Mouse (Mus musculus): ENCODE measurements at regions not wholly inside any gene's neighbourhood (a gene's known extent, or its start where the extent isn't known, plus 50 kb on each side); places are given as distances from the start of the nearest gene placed in this dataset.

GRCm38 (mm10) chr2:128296897-128297296 lies 171.1 kb downstream of the Bcl2l11 start:
- dilution Hi-C loops (cut with MboI; ENCODE audit: extremely low pct_ligation_motif_present, extremely low pct_unique_long_range_greater_than_20kb, low sequenced_read_pairs): no loop called here
- Histone ChIP-seq H3K4me2 (ENCODE audit: insufficient read depth, low read depth, poor library complexity, severe bottlenecking) (no peak overlapping the region), H3K79me2 (replicated peaks; ENCODE audit: control insufficient read depth, extremely low read depth, insufficient read depth, poor library complexity, severe bottlenecking) (no peaks in the 10 kb centered on the region), H3K36me3 (replicated peaks in 1 of 2; ENCODE audit: control insufficient read depth in 1 of 2, insufficient read depth in 1 of 2, low read length in 1 of 2) (no peaks in the 10 kb centered on the region), H3K9ac (ENCODE audit: insufficient read depth, low read depth) (no peak overlapping the region), H3K27ac (ENCODE audit: insufficient read depth, low read depth) (no peak overlapping the region), H3K4me1 (ENCODE audit: control insufficient read depth in 1 of 2, insufficient read depth in 2 of 2) (peaks cover 25 to 65% of the 10 kb centered on the region in 2 experiments), H3K27me3 (replicated peaks) (no peaks in the 10 kb centered on the region), H3K4me3 (replicated peaks in 1 of 3; ENCODE audit: low read depth in 2 of 3, low read length in 2 of 3, poor library complexity in 1 of 3) (no peak overlapping the region), H3K9me3 (replicated peaks; ENCODE audit: low read length) (peaks cover 9% of the 10 kb centered on the region)
- peak; percentile 74 for DNase-seq (ENCODE audit: extremely low read depth)
- TF ChIP-seq MAZ (IDR thresholded peaks at IDR 0.05; ENCODE audit: low read depth, low read length): 0 out of 2 replicates have a peak, but pooled peaks have one; percentile 22
- no peak for TF ChIP-seq RCOR1 (conservative IDR thresholded peaks at IDR 0.05; ENCODE audit: low read depth, low read length)
- TF ChIP-seq USF1 (IDR thresholded peaks at IDR 0.05; ENCODE audit: low read depth, low read length): no peak
- peak; percentile 15; the same call in 1 of the 2 replicates for TF ChIP-seq TCF12 (IDR thresholded peaks at IDR 0.05; ENCODE audit: low read depth, low read length)
- TF ChIP-seq EP300 (IDR thresholded peaks at IDR 0.05; ENCODE audit: low read length): peak; percentile 43; the same call in 1 of the 2 replicates
- no peak for TF ChIP-seq NRF1 (IDR thresholded peaks at IDR 0.05; ENCODE audit: low read depth, low read length)
- no peak for TF ChIP-seq CHD1 (IDR thresholded peaks at IDR 0.05; ENCODE audit: low read depth, low read length)
- no peak for TF ChIP-seq PAX5 (IDR thresholded peaks at IDR 0.05; ENCODE audit: low read length)
- TF ChIP-seq MEF2A (IDR thresholded peaks at IDR 0.05; ENCODE audit: borderline replicate concordance, low read depth, low read length): no peak
- no peak for TF ChIP-seq GABPA (IDR thresholded peaks at IDR 0.05; ENCODE audit: insufficient replicate concordance, low read depth, low read length)
- TF ChIP-seq POLR2A (IDR thresholded peaks at IDR 0.05; ENCODE audit: low read depth, low read length): no peak
- TF ChIP-seq NELFE (IDR thresholded peaks at IDR 0.05; ENCODE audit: low read depth, low read length): no peak
- TF ChIP-seq SIN3A (IDR thresholded peaks at IDR 0.05; ENCODE audit: low read length): no peak
- no peak for TF ChIP-seq MAFK (IDR thresholded peaks at IDR 0.05; ENCODE audit: insufficient replicate concordance, low read length)
- no peak for TF ChIP-seq TBP (conservative IDR thresholded peaks at IDR 0.05; ENCODE audit: low read depth, low read length)
- no peak for TF ChIP-seq ZNF384 (IDR thresholded peaks at IDR 0.05; ENCODE audit: low read depth, low read length)
- TF ChIP-seq E2F4 (IDR thresholded peaks at IDR 0.05; ENCODE audit: insufficient replicate concordance, low read depth, low read length): no peak
- TF ChIP-seq HCFC1 (IDR thresholded peaks at IDR 0.05; ENCODE audit: low read depth, low read length): no peak
- TF ChIP-seq ELF1 (IDR thresholded peaks at IDR 0.05; ENCODE audit: low read depth, low read length): peak; percentile 45
- TF ChIP-seq ETS1 (conservative IDR thresholded peaks at IDR 0.05; ENCODE audit: low read depth, low read length): 0 out of 2 replicates have a peak, but pooled peaks have one; percentile 21
- no peak for TF ChIP-seq MXI1 (IDR thresholded peaks at IDR 0.05; ENCODE audit: low read depth, low read length)
- peak; percentile 74 for TF ChIP-seq CHD2 (IDR thresholded peaks at IDR 0.05; ENCODE audit: low read length)
- in situ Hi-C loops (cut with MboI; ENCODE audit: low pct_ligation_motif_present, low pct_unique_long_range_greater_than_20kb, low sequenced_read_pairs): no loop called here

DNA sequence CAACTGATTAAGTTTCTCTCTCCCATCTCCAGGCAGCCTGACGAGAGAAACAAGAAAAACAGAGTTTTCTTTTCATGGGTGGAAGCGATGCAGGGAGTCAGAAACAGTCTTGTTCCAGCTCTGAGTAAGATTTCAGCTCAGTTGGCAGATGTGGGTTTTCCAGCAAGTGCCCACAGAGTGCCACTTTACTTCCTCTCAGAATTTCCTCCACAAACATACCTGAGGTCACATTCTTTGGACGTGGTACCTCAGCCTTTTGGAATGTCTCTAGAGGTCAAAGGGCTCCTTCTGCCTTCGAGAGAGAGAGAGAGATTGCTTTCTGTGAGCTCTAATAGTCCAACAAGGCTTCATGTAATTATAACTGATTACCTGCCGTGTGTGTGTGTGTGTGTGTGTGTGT lies 172.0 kb downstream of the Bcl2l11 start:
- H3K27me3 ChIP-seq (replicated peaks): no peaks in the 10 kb centered on the region
- no peak overlapping the region for H3K4me3 ChIP-seq (replicated peaks in 1 of 3; ENCODE audit: low read depth in 2 of 3, low read length in 2 of 3, poor library complexity in 1 of 3)
- TF ChIP-seq NRF1 (IDR thresholded peaks at IDR 0.05; ENCODE audit: low read depth, low read length) (no peak), TCF12 (IDR thresholded peaks at IDR 0.05; ENCODE audit: low read depth, low read length) (no peak), RAD21 (IDR thresholded peaks at IDR 0.05; ENCODE audit: low read depth, low read length) (no peak), KAT2A (IDR thresholded peaks at IDR 0.05; ENCODE audit: insufficient replicate concordance, low read length) (no peak), PAX5 (IDR thresholded peaks at IDR 0.05; ENCODE audit: low read length) (no peak), CHD2 (IDR thresholded peaks at IDR 0.05; ENCODE audit: low read length) (no peak), ZNF384 (IDR thresholded peaks at IDR 0.05; ENCODE audit: low read depth, low read length) (no peak), JUN (IDR thresholded peaks at IDR 0.05; ENCODE audit: insufficient read depth, low read depth, low read length) (no peak), MYC (IDR thresholded peaks at IDR 0.05; ENCODE audit: low read depth, low read length) (no peak)
- peaks cover 2% of the 10 kb centered on the region for H3K9me3 ChIP-seq (replicated peaks; ENCODE audit: low read length)
- in situ Hi-C loops (cut with MboI; ENCODE audit: low pct_ligation_motif_present, low pct_unique_long_range_greater_than_20kb, low sequenced_read_pairs): no loop called here
- no peaks in the 10 kb centered on the region for H3K79me2 ChIP-seq (replicated peaks; ENCODE audit: control insufficient read depth, extremely low read depth, insufficient read depth, poor library complexity, severe bottlenecking)
- H3K4me1 ChIP-seq (ENCODE audit: control insufficient read depth in 1 of 2, insufficient read depth in 2 of 2): peaks cover 25 to 70% of the 10 kb centered on the region in 2 experiments
- no peaks in the 10 kb centered on the region for H3K36me3 ChIP-seq (replicated peaks in 1 of 2; ENCODE audit: control insufficient read depth in 1 of 2, insufficient read depth in 1 of 2, low read length in 1 of 2)
- no peak overlapping the region for H3K4me2 ChIP-seq (ENCODE audit: insufficient read depth, low read depth, poor library complexity, severe bottlenecking)
- dilution Hi-C loops (cut with MboI; ENCODE audit: extremely low pct_ligation_motif_present, extremely low pct_unique_long_range_greater_than_20kb, low sequenced_read_pairs): no loop called here
- no peak overlapping the region for H3K27ac ChIP-seq (ENCODE audit: insufficient read depth, low read depth)
- H3K9ac ChIP-seq (ENCODE audit: insufficient read depth, low read depth): no peak overlapping the region
- DNase-seq (ENCODE audit: extremely low read depth): no peak

Measured in CH12.LX (cell line).